Mouse (Mus musculus): ENCODE measurements around the gene Gm5128. TPM values are rescaled to one million over a fixed set of nuclear protein-coding genes. Genes with fewer than 3 reads are reported as not detected.
"Not testable (repeated sequence)": the region's sequence is repeated elsewhere in the genome, so short reads cannot be mapped to it uniquely, and the experiment has no call there.

Gm5128 gene
- polyA plus RNA-seq (2015; fragmentation: Nextera tagmentation; extraction: Ambion mirVana): not detected in 2 replicates

DNA sequence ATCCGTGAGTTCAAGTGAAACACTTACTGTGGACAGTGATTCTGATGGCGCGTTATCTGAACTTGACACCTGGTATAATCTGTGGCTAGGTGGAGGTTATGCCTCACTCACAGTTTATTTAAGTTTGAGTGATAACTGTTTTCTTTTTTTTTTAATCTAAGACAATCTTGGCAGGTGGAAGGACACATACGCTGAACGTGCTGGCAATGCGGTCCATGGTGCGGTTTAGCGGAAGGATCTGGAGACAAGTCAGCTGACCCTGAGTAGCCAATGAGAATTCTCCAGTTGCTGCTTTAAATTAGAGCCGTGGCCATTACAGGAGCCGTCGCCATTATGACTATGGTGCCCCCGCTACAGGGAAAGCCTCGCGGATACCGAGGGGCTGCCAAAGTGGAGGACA lies at the start of gene Gm5128:
Gene Gm5128 (plus strand): TSS at position 301 of the 400 bp plus-strand sequence.
- H3K27me3 ChIP-seq; ATAC-seq (ENCODE audit: borderline replicate concordance, extremely low read depth, low FRiP score, low TSS enrichment); H3K4me2 ChIP-seq; H3K9me3 ChIP-seq; H3K9ac ChIP-seq; H3K27ac ChIP-seq; H3K36me3 ChIP-seq; H3K4me3 ChIP-seq; H3K4me1 ChIP-seq: not testable (repeated sequence)
- WGBS: no CpG with 5 or more reads among the region's 15 CpGs

DNA sequence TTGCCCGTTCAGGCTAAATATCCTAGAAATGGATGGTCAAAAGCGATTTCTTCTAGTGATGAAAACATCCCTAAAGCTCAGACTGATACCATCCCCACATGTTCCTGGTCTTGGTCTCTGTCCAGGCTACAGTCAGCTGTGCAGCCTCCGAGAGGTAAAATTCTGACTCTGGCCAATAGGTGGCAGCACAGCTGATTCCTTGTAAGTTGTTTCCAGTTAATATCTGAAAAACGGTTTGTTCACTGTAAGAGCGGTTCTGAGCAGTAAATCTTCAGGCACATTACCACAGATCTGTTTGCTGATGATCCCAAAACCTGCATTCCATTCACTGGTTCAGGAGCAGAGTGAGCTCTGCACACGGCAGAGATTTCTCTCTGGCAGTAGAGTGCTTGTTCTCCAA lies 12.4 kb upstream of the Gm5128 start:
- not testable (repeated sequence) for H3K36me3 ChIP-seq; ATAC-seq (ENCODE audit: borderline replicate concordance, extremely low read depth, low FRiP score, low TSS enrichment); H3K4me2 ChIP-seq; H3K4me1 ChIP-seq; H3K27me3 ChIP-seq; H3K27ac ChIP-seq; H3K9me3 ChIP-seq; H3K9ac ChIP-seq; H3K4me3 ChIP-seq
- 25% methylated on average over 3 of the region's 6 CpGs for WGBS

DNA sequence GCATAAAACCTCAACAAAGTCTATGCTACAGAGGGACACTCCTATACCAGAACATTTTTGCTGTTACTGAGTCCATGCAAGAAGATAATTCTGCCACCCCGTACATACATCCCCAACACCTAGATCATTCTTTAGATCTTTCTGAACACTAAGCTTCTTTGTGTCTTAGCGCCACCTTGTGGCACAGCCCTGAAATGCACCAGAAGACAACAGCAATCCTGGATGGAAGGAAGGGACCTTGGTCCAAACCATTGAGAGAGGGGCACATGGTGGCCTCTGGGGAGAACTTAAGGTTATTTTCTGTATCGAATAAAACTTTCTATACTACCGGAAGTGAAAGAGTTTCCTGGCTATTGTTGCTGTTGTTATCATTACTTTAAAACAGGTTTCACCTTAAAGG lies 11.1 kb upstream of the Gm5128 start:
- H3K4me2 ChIP-seq; H3K9me3 ChIP-seq; ATAC-seq (ENCODE audit: borderline replicate concordance, extremely low read depth, low FRiP score, low TSS enrichment); H3K4me1 ChIP-seq; H3K4me3 ChIP-seq; H3K27me3 ChIP-seq; H3K36me3 ChIP-seq; H3K27ac ChIP-seq; H3K9ac ChIP-seq: not testable (repeated sequence)
- no CpG with 5 or more reads among the region's 4 CpGs for WGBS

DNA sequence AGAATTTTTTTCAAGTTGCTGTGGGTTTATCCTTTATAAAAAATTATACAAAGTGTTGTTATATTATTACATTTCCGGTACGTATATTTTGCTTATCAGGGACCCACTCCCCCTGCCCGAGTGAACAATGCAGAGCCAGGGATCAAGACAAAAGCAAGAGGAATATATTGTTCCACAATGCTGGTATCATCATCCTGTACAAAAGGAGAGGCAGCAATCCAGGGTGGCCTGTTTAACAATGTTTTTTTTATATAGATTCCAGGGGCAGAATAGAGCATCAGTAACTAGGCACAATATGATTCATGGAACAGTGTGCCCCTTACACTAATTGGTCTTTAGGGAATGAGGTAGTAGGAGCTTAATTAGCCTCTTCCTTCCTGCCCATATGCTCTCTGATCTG lies 30.5 kb downstream of the Gm5128 start:
- ATAC-seq (ENCODE audit: borderline replicate concordance, extremely low read depth, low FRiP score, low TSS enrichment); H3K4me2 ChIP-seq; H3K27me3 ChIP-seq; H3K27ac ChIP-seq; H3K36me3 ChIP-seq; H3K9ac ChIP-seq; H3K4me1 ChIP-seq; H3K4me3 ChIP-seq; H3K9me3 ChIP-seq: not testable (repeated sequence)
- WGBS: no CpG with 5 or more reads among the region's 3 CpGs

DNA sequence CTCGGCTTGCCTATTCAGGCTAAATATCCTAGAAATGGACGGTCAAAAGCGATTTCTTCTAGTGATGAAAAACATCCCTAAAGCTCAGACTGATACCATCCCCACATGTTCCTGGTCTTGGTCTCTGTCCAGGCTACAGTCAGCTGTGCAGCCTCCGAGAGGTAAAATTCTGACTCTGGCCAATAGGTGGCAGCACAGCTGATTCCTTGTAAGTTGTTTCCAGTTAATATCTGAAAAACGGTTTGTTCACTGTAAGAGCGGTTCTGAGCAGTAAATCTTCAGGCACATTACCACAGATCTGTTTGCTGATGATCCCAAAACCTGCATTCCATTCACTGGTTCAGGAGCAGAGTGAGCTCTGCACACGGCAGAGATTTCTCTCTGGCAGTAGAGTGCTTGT lies 48.1 kb downstream of the Gm5128 start:
- 26% methylated on average over 4 of the region's 7 CpGs for WGBS
- not testable (repeated sequence) for H3K36me3 ChIP-seq; H3K27me3 ChIP-seq; H3K27ac ChIP-seq; H3K4me1 ChIP-seq; H3K9me3 ChIP-seq; H3K4me3 ChIP-seq; H3K9ac ChIP-seq; ATAC-seq (ENCODE audit: borderline replicate concordance, extremely low read depth, low FRiP score, low TSS enrichment); H3K4me2 ChIP-seq

DNA sequence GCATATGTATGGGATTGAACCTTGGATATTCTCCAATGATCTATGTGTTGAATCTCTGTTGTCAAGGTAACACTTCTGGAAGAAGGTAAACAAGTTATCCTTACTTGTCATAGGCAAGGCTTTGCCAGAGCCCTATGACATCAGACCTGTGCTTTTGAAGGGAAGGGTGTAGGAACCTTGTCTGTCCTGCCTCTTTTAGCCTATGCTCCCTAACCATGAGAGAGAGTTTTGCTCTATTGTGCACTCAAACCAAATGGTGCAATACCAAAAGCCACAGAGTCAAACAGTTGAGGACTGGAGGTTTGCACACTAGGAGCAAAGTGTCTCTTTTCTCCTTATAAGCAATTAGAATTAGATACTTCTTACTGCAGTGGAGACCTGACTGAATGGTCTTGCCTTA lies 48.7 kb downstream of the Gm5128 start:
- ATAC-seq (ENCODE audit: borderline replicate concordance, extremely low read depth, low FRiP score, low TSS enrichment); H3K27ac ChIP-seq; H3K4me1 ChIP-seq; H3K4me2 ChIP-seq; H3K36me3 ChIP-seq; H3K9me3 ChIP-seq; H3K4me3 ChIP-seq; H3K9ac ChIP-seq; H3K27me3 ChIP-seq: not testable (repeated sequence)

DNA sequence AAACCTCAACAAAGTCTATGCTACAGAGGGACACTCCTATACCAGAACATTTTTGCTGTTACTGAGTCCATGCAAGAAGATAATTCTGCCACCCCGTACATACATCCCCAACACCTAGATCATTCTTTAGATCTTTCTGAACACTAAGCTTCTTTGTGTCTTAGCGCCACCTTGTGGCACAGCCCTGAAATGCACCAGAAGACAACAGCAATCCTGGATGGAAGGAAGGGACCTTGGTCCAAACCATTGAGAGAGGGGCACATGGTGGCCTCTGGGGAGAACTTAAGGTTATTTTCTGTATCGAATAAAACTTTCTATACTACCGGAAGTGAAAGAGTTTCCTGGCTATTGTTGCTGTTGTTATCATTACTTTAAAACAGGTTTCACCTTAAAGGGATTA lies 49.4 kb downstream of the Gm5128 start:
- WGBS: no CpG with 5 or more reads among the region's 4 CpGs
- not testable (repeated sequence) for H3K4me1 ChIP-seq; H3K9me3 ChIP-seq; H3K9ac ChIP-seq; H3K27me3 ChIP-seq; ATAC-seq (ENCODE audit: borderline replicate concordance, extremely low read depth, low FRiP score, low TSS enrichment); H3K4me3 ChIP-seq; H3K4me2 ChIP-seq; H3K36me3 ChIP-seq; H3K27ac ChIP-seq

Other genes with a start within 250 kb of the Gm5128 start
- gene Gm15023, start 195.7 kb upstream of the Gm5128 start, polyA plus RNA-seq (2015; fragmentation: Nextera tagmentation; extraction: Ambion mirVana): not detected in 2 replicates
- gene Tceal6, start 162.6 kb upstream of the Gm5128 start, polyA plus RNA-seq (2015; fragmentation: Nextera tagmentation; extraction: Ambion mirVana): 1.1 and 2.0 TPM in 2 replicates
- gene Pramel3, start 71.0 kb upstream of the Gm5128 start, polyA plus RNA-seq (2015; fragmentation: Nextera tagmentation; extraction: Ambion mirVana): not detected in 2 replicates
- not detected in 2 replicates for gene Gm7903, start 60.6 kb downstream of the Gm5128 start, polyA plus RNA-seq (2015; fragmentation: Nextera tagmentation; extraction: Ambion mirVana)
- not detected in 2 replicates for gene AV320801, start 121.3 kb downstream of the Gm5128 start, polyA plus RNA-seq (2015; fragmentation: Nextera tagmentation; extraction: Ambion mirVana)
- not detected in 2 replicates for gene Nxf7, start 225.5 kb downstream of the Gm5128 start, polyA plus RNA-seq (2015; fragmentation: Nextera tagmentation; extraction: Ambion mirVana)

All from lung, embryonic 15.5 days (tissue).